Mouse (Mus musculus): ENCODE measurements around the gene Cgn. TPM values are rescaled to one million over a fixed set of nuclear protein-coding genes. Genes with fewer than 3 reads are reported as not detected.

The Cgn gene
- total RNA-seq (2023) = 0.70 TPM

DNA sequence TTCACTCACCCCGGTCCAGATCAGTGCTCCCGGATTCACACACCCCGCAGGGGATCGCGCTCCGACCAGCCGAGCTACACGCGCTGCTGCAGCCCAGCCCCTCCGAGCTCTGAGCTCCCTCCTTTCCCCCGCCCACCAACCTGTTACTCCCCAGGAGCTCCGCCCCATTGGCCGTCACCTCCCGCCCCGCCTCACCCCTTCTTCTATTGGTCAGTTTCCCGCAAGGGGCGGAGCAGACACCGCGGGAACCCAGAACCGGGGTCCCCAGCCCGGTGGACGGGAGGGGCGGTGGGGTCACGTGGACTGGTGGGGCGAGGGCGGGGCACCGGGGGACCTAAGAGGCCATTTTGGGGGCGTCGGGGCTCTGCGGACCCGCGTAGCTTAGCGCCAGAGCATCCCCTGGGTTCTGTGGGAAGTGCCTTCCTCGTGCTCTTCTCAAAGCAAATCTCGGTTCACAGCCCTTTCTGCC is at the start of gene Cgn:
Gene Cgn (minus strand): TSS at position 126 of the 469 bp plus-strand sequence.

Other genes starting within 250 kb of the Cgn start
- 29.5 TPM for gene Snx27, start 203.8 kb downstream of the Cgn start, total RNA-seq (2023)
- not detected for gene Gm10972, start 143.4 kb downstream of the Cgn start, total RNA-seq (2023)
- 3.4 TPM for gene Tuft1, start 127.6 kb downstream of the Cgn start, total RNA-seq (2023)
- not detected for gene Selenbp2, start 92.9 kb downstream of the Cgn start, total RNA-seq (2023)
- 90.4 TPM for gene Pogz, start 51.1 kb upstream of the Cgn start, total RNA-seq (2023)
- 216 TPM for gene Psmb4, start 100.5 kb upstream of the Cgn start, total RNA-seq (2023)
- 1.8 TPM for gene Selenbp1, start 146.6 kb upstream of the Cgn start, total RNA-seq (2023)
- gene Rfx5, start 167.6 kb upstream of the Cgn start, total RNA-seq (2023) = 31.4 TPM
- 50.5 TPM for gene Pi4kb, start 188.2 kb upstream of the Cgn start, total RNA-seq (2023)
- gene Zfp687, start 229.0 kb upstream of the Cgn start, total RNA-seq (2023) = 68.3 TPM

All from CD4-positive naive resting alpha-beta T cell, adult 76 days (primary cell).